Mouse (Mus musculus): ENCODE data around the gene Gstm6. TPM values are rescaled to one million over a fixed set of nuclear protein-coding genes. Genes with fewer than 3 reads are reported as not detected.
"Not testable (repeated sequence)": the region's sequence is repeated elsewhere in the genome, so short reads cannot be mapped to it uniquely, and the experiment has no call there.

The Gstm6 gene
- polyA plus RNA-seq (2012): not detected in 2 replicates

DNA sequence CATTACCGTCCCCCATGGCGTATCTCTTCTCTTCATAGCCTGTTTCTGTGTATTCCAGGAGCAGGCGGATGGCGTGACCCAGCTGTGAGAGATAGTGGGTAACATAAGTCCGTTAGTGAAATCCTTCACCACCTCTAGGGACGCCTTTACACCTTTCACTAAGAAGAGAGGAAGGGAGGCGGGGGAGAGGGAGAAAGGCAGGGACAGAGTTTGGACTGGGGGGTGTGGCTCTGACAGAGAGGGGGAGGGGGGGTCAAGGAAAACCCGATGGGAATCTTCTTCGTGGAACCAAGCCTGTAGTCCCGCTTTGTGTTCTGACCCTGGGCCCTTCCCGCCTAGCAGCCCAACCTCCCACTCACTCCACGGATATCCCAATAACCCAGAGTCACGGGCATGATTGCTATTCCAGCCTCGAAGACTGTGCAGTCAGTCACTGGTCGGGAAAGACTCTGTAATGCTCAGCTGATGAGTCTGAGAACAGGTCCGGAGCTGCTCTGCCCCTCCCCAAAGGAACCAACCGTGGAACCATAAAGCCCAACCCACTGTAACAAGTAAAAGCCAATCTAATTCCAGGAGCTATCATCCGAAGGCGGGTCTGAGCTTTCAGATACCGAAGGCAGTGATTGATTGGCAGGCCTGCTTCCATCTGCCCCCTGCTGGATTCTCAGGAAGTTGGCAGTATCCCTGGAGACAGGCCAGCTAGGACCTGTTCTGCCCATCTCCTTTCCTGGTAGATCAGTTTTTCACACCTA is at the start of gene Gstm6:
Gene Gstm6, minus strand, starts transcription at position 511 of the 752 bp plus-strand sequence.
- Histone ChIP-seq H3K4me3 (replicated peaks) (no peak within 1 kb of the TSS), H3K27me3 (ENCODE audit: control insufficient read depth) (no peaks in the 10 kb centered on the region), H3K9me3 (ENCODE audit: control insufficient read depth, low read length) (no peaks in the 10 kb centered on the region), H3K36me3 (ENCODE audit: control insufficient read depth) (no peaks in the 10 kb centered on the region), H3K4me1 (ENCODE audit: control insufficient read depth) (peaks cover 2% of the 10 kb centered on the region)
- no peak for TF ChIP-seq GATA1 (IDR thresholded peaks at IDR 0.05; ENCODE audit: low read length)
- TF ChIP-seq TAL1 (IDR thresholded peaks at IDR 0.05; ENCODE audit: low read length): no peak

DNA sequence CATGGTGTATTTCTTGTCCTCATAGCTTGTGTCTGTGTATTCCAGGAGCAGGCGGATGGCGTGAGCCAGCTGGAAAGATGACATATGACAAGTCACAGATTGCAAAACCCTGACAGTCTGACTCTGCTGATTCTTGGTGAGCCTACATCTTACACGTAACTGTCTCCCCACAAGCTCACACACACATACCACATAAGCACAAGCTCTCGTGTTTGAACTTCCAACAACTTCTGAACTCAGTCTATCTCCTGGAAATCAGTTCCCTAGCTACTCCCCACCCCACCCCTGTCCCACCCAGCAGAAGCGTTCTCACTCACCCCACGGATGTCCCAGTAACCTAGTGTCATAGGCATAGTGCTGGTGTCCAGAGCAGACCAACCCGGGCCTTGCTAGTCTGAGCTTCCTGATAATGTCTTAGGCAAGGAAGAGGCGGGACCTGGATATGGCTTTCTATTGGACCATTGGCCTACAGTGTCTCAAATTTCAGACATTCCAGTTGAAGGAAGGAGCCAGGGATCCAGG is 42.6 kb upstream of the Gstm6 start, which contains the start of gene Gstm2:
Gene Gstm2, minus strand, starts transcription at position 413 of the 522 bp plus-strand sequence.
- Histone ChIP-seq H3K9me3 (ENCODE audit: control insufficient read depth, low read length) (no peaks in the 10 kb centered on the region), H3K4me3 (replicated peaks) (no peak within 1 kb of the TSS), H3K4me1 (ENCODE audit: control insufficient read depth) (no peaks in the 10 kb centered on the region; the same call in 1 of the 2 replicates), H3K27me3 (ENCODE audit: control insufficient read depth) (no peaks in the 10 kb centered on the region), H3K36me3 (ENCODE audit: control insufficient read depth) (no peaks in the 10 kb centered on the region)
- TF ChIP-seq TAL1 (IDR thresholded peaks at IDR 0.05; ENCODE audit: low read length): no peak
- no peak for TF ChIP-seq GATA1 (IDR thresholded peaks at IDR 0.05; ENCODE audit: low read length)

DNA sequence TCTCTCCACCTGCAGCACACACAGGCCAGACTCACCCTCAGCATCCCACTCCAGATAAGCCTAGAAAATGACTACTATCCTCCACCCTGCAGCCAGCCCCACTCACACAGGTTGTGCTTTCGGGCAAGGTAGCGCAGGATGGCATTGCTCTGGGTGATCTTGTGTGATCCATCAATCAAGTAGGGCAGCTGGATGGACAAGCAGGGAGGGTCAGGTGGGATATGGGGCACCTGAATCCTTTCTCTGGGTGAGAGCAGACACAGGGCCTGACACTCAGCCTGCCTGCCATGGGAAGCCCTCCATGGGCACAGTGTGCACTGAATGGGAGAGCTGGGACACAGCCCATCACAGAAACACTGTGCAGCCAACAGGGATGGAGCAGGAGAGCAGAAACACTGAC is 41.6 kb upstream of the Gstm6 start:
- H3K27me3 ChIP-seq (ENCODE audit: control insufficient read depth); H3K4me3 ChIP-seq (replicated peaks); H3K4me1 ChIP-seq (ENCODE audit: control insufficient read depth); H3K36me3 ChIP-seq (ENCODE audit: control insufficient read depth); H3K9me3 ChIP-seq (ENCODE audit: control insufficient read depth, low read length): not testable (repeated sequence)

DNA sequence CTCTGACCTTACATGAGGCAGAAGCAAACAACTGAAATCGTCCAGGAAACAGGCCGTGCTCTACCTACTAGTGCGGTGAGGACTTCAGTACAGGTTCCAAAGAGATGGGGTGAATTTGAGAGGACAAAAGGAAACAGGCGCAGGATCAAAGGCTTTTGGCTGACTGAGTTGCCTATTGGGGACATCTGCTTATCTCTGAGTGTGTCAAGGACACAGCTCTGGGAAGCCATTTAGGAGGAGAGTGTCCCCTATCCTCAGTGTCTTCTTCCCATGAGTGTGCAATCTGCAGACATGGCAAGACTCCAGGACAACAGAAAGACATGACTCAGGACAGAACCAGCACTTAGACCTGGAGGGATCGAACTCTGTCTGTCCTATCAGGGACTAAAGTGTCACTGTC is 40.9 kb upstream of the Gstm6 start:
- no peaks in the 10 kb centered on the region; the same call in 1 of the 2 replicates for H3K4me1 ChIP-seq (ENCODE audit: control insufficient read depth)
- TF ChIP-seq GATA1 (IDR thresholded peaks at IDR 0.05; ENCODE audit: low read length) (no peak), TAL1 (IDR thresholded peaks at IDR 0.05; ENCODE audit: low read length) (no peak)
- no peaks in the 10 kb centered on the region for H3K27me3 ChIP-seq (ENCODE audit: control insufficient read depth)
- no peak overlapping the region for H3K4me3 ChIP-seq (replicated peaks)
- H3K9me3 ChIP-seq (ENCODE audit: control insufficient read depth, low read length): no peaks in the 10 kb centered on the region
- H3K36me3 ChIP-seq (ENCODE audit: control insufficient read depth): no peaks in the 10 kb centered on the region

DNA sequence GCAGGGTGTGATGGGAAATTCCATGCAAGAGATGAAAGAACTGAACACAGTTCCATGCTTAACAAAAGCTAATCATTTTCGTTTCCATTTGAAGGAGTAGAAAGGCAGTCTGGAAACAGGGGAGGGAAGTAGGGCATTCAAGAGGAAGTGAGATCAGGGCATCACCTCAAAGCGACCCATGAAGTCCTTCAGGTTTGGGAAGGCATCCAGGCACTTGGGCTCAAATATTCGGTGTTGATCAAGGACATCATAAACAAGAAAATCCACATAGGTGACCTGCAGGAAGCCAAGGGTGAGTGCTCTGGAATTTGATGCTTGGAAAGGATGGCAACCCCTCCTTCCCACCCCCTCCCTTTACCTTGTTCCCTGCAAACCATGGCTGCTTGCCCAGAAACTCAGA is 40.2 kb upstream of the Gstm6 start:
- H3K36me3 ChIP-seq (ENCODE audit: control insufficient read depth): no peaks in the 10 kb centered on the region
- H3K27me3 ChIP-seq (ENCODE audit: control insufficient read depth): no peaks in the 10 kb centered on the region
- no peak overlapping the region for H3K4me3 ChIP-seq (replicated peaks)
- no peaks in the 10 kb centered on the region for H3K9me3 ChIP-seq (ENCODE audit: control insufficient read depth, low read length)
- no peaks in the 10 kb centered on the region; the same call in 1 of the 2 replicates for H3K4me1 ChIP-seq (ENCODE audit: control insufficient read depth)
- no peak for TF ChIP-seq GATA1 (IDR thresholded peaks at IDR 0.05; ENCODE audit: low read length)

DNA sequence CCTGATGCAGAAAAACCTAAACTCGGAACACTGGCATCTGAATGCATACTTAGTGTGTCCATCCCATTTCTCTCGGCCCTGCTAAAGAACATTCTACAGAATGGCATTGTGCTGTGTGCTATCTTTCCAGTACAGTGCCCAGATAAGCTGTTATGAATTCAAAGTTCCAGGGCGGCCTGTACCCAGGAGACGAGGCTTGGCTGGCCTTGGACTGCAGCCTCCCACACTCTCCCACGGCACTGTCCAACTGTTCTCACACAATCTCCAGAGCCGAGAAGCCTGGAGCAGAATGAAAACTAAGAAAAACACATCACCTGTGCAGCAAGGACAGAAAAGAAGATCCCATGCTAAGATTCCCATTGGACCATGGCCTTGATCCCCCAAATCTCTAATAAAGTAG is 39.2 kb upstream of the Gstm6 start:
- no peaks in the 10 kb centered on the region for H3K36me3 ChIP-seq (ENCODE audit: control insufficient read depth)
- TF ChIP-seq GATA1 (IDR thresholded peaks at IDR 0.05; ENCODE audit: low read length): no peak
- TF ChIP-seq TAL1 (IDR thresholded peaks at IDR 0.05; ENCODE audit: low read length): no peak
- H3K27me3 ChIP-seq (ENCODE audit: control insufficient read depth): no peaks in the 10 kb centered on the region
- H3K4me1 ChIP-seq (ENCODE audit: control insufficient read depth): no peaks in the 10 kb centered on the region; the same call in 1 of the 2 replicates
- H3K9me3 ChIP-seq (ENCODE audit: control insufficient read depth, low read length): no peaks in the 10 kb centered on the region
- H3K4me3 ChIP-seq (replicated peaks): no peak overlapping the region

DNA sequence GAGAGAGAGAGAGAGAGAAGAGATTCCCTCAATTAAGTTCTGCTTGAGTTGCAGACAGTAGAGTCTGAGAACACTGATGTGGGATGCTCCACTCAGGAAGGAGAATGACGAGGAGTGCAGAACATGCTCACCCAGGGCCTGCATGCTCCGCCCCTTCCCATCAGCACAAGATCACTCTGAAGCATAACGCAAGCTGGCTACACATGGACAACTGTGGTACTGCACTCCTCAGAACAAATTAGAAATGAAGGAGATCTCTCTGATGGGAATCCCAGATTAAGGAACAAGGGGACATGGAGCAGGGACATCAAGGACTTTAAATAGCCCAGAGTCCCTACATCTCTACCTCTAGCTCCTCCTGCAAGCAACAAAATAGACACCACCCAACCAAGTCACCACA is 37.7 kb upstream of the Gstm6 start:
- H3K4me3 ChIP-seq (replicated peaks): no peak overlapping the region
- no peaks in the 10 kb centered on the region for H3K36me3 ChIP-seq (ENCODE audit: control insufficient read depth)
- H3K4me1 ChIP-seq (ENCODE audit: control insufficient read depth): no peaks in the 10 kb centered on the region; the same call in 1 of the 2 replicates
- TF ChIP-seq TAL1 (IDR thresholded peaks at IDR 0.05; ENCODE audit: low read length) (no peak), GATA1 (IDR thresholded peaks at IDR 0.05; ENCODE audit: low read length) (no peak)
- H3K27me3 ChIP-seq (ENCODE audit: control insufficient read depth): no peaks in the 10 kb centered on the region
- H3K9me3 ChIP-seq (ENCODE audit: control insufficient read depth, low read length): no peaks in the 10 kb centered on the region

DNA sequence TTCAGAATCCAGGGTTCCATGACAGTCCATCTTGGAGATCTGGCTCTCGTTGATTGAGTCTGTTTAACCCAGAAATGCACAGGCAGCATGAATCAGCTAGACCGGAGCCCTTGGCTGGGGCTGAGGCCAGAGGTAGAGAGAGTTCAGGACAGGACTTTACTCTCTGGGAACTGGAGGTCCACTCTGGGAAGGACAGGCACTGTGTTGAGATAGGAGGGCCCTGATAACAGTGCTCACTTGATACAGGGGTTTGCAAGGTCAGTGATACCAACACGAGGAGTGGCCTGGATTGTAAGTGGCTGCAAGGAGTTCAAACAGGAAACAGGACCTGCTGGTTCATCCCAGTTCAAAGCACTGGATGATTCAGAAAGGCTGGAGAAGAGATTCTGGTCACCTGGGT is 34.1 kb upstream of the Gstm6 start:
- no peaks in the 10 kb centered on the region for H3K4me1 ChIP-seq (ENCODE audit: control insufficient read depth)
- H3K27me3 ChIP-seq (ENCODE audit: control insufficient read depth): no peaks in the 10 kb centered on the region
- TF ChIP-seq TAL1 (IDR thresholded peaks at IDR 0.05; ENCODE audit: low read length) (no peak), GATA1 (IDR thresholded peaks at IDR 0.05; ENCODE audit: low read length) (no peak)
- no peaks in the 10 kb centered on the region for H3K9me3 ChIP-seq (ENCODE audit: control insufficient read depth, low read length)
- no peaks in the 10 kb centered on the region for H3K36me3 ChIP-seq (ENCODE audit: control insufficient read depth)
- no peak overlapping the region for H3K4me3 ChIP-seq (replicated peaks)

DNA sequence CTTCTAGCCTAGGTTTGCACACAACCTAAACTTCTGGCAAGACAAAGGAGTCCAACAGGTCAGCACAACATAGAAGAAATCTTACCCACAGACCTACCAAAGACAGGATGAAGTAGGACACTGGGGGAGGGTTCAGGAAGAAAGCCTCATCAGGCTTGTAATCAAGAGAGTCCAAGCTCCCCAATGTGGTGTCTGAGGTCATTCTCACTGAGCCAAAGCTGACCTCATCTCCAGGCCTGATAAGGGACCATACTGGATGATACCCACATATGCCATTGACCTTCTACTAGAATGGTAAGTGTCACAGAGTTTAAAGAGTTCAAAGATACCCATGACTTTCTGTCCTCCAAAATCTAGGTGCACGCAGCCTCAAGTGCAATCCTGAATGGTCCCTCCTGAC is 30.7 kb upstream of the Gstm6 start:
- H3K4me1 ChIP-seq (ENCODE audit: control insufficient read depth): no peaks in the 10 kb centered on the region
- no peaks in the 10 kb centered on the region for H3K9me3 ChIP-seq (ENCODE audit: control insufficient read depth, low read length)
- H3K4me3 ChIP-seq (replicated peaks): no peak overlapping the region
- H3K36me3 ChIP-seq (ENCODE audit: control insufficient read depth): no peaks in the 10 kb centered on the region
- TF ChIP-seq GATA1 (IDR thresholded peaks at IDR 0.05; ENCODE audit: low read length) (no peak), TAL1 (IDR thresholded peaks at IDR 0.05; ENCODE audit: low read length) (no peak)
- H3K27me3 ChIP-seq (ENCODE audit: control insufficient read depth): no peaks in the 10 kb centered on the region

Data from erythroblast, embryonic 14.5 days (primary cell).